Mouse (Mus musculus) ES-Bruce4 (cell line): ENCODE results near the gene Inafm1.

Experiments
- CTCF ChIP-seq: IDR thresholded peaks from one replicate; pipeline ENCODE4 v1.8.1; 2011; ENCODE audit warnings: low read depth, low read length
- POLR2A ChIP-seq: IDR thresholded peaks from one replicate; pipeline ENCODE4 v1.8.1; 2011; ENCODE audit warnings: low read length; ENCODE audit not compliant: insufficient read depth

GRCm38 (mm10) chr7:16310521-16311452 lies 37.4 kb upstream of the Inafm1 start:
- TF ChIP-seq POLR2A (no peak), CTCF (no peak)
